Mouse (Mus musculus): Measurements from ENCODE around the gene Zfp771.
"Not testable (repeated sequence)": the region's sequence is repeated elsewhere in the genome, so short reads cannot be mapped to it uniquely, and the experiment has no call there.

GRCm38 (mm10) chr7:127250511-127250910 is 6.4 kb downstream of the Zfp771 start:
- not testable (repeated sequence) for TF ChIP-seq CTCF (IDR thresholded peaks at IDR 0.05; ENCODE audit: borderline replicate concordance, extremely low read depth, insufficient read depth, insufficient read length); POLR2A (IDR thresholded peaks at IDR 0.05; ENCODE audit: borderline replicate concordance, extremely low read depth, insufficient read depth, insufficient read length, poor library complexity, severe bottlenecking)
